Mouse (Mus musculus): ENCODE measurements around the gene Tas2r134.

- TF ChIP-seq CTCF (IDR thresholded peaks at IDR 0.05; ENCODE audit: low read depth) (no peak), EP300 (IDR thresholded peaks at IDR 0.05; ENCODE audit: low read depth) (no peak)
These were observed at the start of gene Tas2r134 for GRCm38 (mm10) chr2:51627211-51627610.

Data from liver, embryonic 14.5 days (tissue).